Mouse (Mus musculus) forebrain, embryonic 15.5 days (tissue): Measurements from ENCODE around the gene Pclaf. TPM values are rescaled to one million over a fixed set of nuclear protein-coding genes. Genes with fewer than 3 reads are reported as not detected.

Source experiments
- ATAC-seq: fragments of 200-750 bp; cut with Nextera tagmentation; replicated peaks from 2 replicates; pipeline ENCODE4 v1.8.0; 2017; ENCODE audit warnings: mild to moderate bottlenecking, moderate TSS enrichment, moderate library complexity
- H3K27ac ChIP-seq: fragments of 300-500 bp; sonication (generic); replicated peaks from 2 replicates; pipeline ENCODE4 v1.5.1; 2015; ENCODE audit warnings: mild to moderate bottlenecking, inconsistent platforms
- H3K27me3 ChIP-seq: fragments of 300-500 bp; sonication (generic); 2 replicates; pipeline ENCODE4 v1.6.1; 2015; ENCODE audit warnings: inconsistent platforms
- H3K36me3 ChIP-seq: fragments of 300-500 bp; sonication (generic); 2 replicates; pipeline ENCODE4 v1.6.1; 2015; ENCODE audit warnings: mild to moderate bottlenecking, inconsistent platforms
- H3K4me1 ChIP-seq: fragments of 300-500 bp; sonication (generic); 2 replicates; pipeline ENCODE4 v1.6.1; 2015; ENCODE audit warnings: inconsistent platforms
- H3K4me2 ChIP-seq: fragments of 300-500 bp; sonication (generic); replicated peaks from 2 replicates; pipeline ENCODE4 v1.6.1; 2015; ENCODE audit warnings: mild to moderate bottlenecking, inconsistent platforms
- H3K4me3 ChIP-seq: fragments of 300-500 bp; sonication (generic); 2 replicates; pipeline ENCODE4 v1.5.1; 2015; ENCODE audit warnings: mild to moderate bottlenecking, inconsistent platforms
- H3K9ac ChIP-seq: fragments of 300-500 bp; sonication (generic); replicated peaks from 2 replicates; pipeline ENCODE4 v1.6.1; 2015; ENCODE audit warnings: mild to moderate bottlenecking, inconsistent platforms
- H3K9me3 ChIP-seq: fragments of 300-500 bp; sonication (generic); 2 replicates; pipeline ENCODE4 v1.6.1; 2016; ENCODE audit warnings: inconsistent platforms
- WGBS: fragments of 180-500 bp; shearing (Covaris S2); methylation state at CpG from one replicate; pipeline ENCODE4 v1.1.7; 2015; ENCODE audit warnings: mixed read lengths; 5-methylcytosine and 5-hydroxymethylcytosine counted together
- polyA plus RNA-seq: library from polyadenylated mRNA; unstranded; fragments of >200 nt; fragmentation: Nextera tagmentation; extraction: Ambion mirVana; gene quantifications from 2 replicates; pipeline ENCODE4 v1.2.1, GENCODE M21; 2015

The Pclaf gene
- polyA plus RNA-seq, 1 experiment from 2014 or later: 81.0 TPM

DNA sequence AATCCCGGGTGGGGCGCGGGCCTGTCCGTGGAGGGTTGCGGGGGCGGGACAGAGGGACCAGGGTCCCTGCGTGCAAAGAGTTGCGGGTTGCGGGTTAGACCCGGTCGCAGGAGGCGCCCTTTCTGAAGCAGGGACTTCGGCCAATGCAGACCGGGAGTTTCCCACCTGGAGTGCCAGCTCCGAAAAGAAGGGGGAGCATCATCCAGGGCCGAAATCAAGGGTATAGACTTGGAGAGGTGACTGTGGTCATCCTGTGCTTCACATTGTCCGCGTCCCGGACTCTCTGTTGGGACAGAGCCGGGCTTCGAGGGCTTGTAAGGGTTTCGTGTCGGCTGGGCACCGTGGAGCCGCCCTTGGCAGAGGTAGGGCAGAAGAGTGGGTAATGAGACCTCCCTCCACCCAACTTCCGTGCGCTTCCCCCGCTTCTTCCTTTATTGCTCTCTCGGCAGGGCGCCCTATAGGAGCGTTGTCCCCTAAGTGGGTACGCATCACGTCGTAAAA lies 19.3 kb downstream of the Pclaf start:
- peak overlapping the region; percentile 60 for H3K4me3 ChIP-seq
- no peaks in the 10 kb centered on the region for H3K9me3 ChIP-seq
- no peaks in the 10 kb centered on the region for H3K27me3 ChIP-seq
- under 1% methylated on average over 34 of the region's 34 CpGs for WGBS
- peaks cover 19% of the 10 kb centered on the region for H3K4me1 ChIP-seq
- peak overlapping the region; percentile 86 for H3K27ac ChIP-seq
- no peaks in the 10 kb centered on the region; the same call in 1 of the 2 replicates for H3K36me3 ChIP-seq
- H3K9ac ChIP-seq: peak overlapping the region; percentile 53
- H3K4me2 ChIP-seq: peak overlapping the region; percentile 78
- ATAC-seq: peak; percentile 11

DNA sequence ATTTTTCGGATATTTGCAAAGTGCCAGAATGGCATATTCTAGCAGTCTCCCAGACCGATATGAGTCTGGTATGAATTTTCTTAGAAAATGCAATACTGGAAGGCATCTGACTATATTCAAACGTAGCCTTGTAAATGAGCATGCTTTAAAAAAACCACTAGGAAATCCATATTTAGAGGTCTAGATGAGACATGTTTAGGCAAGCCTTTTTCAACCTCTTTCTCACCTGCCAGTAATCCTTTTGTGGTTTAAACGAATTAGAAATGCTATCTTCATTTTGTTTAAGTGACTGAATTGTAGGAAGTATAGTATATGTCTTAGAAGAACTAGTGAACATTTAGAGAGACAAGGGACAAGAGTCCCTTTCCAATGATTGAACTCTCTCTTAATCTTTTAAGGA lies 19.8 kb downstream of the Pclaf start:
- H3K27ac ChIP-seq: peak overlapping the region; percentile 86
- no peak for ATAC-seq
- 6% methylated on average over 4 of the region's 4 CpGs for WGBS
- no peaks in the 10 kb centered on the region; the same call in 1 of the 2 replicates for H3K36me3 ChIP-seq
- H3K4me3 ChIP-seq: peak overlapping the region; percentile 60
- peaks cover 19% of the 10 kb centered on the region for H3K4me1 ChIP-seq
- peak overlapping the region; percentile 53 for H3K9ac ChIP-seq
- no peaks in the 10 kb centered on the region for H3K27me3 ChIP-seq
- H3K4me2 ChIP-seq: peak overlapping the region; percentile 78
- H3K9me3 ChIP-seq: no peaks in the 10 kb centered on the region

DNA sequence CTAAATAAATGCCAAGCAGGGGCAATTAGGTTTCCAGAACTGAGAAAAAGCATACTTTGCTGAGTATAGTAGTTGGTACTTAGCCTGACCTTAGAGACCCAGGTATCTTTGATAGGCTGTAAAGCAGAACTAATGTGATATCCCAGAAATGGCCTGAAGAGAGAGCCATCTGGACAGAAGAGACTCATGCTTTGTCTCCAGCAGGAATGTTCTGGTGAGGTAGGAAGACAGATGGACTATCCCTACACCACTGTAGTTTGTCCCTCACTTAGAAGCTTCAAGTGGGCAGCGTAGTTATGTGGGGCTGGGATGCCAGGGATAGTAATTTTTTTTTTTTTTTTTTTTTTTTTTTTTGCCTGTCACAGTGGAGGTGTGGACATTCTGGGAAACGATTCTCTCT lies 23.9 kb downstream of the Pclaf start:
- no peak overlapping the region for H3K4me2 ChIP-seq
- H3K4me3 ChIP-seq: no peak overlapping the region
- H3K27ac ChIP-seq: no peak overlapping the region
- no peaks in the 10 kb centered on the region for H3K36me3 ChIP-seq
- no peaks in the 10 kb centered on the region for H3K27me3 ChIP-seq
- H3K4me1 ChIP-seq: peaks cover 11% of the 10 kb centered on the region
- 71% methylated on average over 2 of the region's 2 CpGs for WGBS
- no peak for ATAC-seq
- H3K9ac ChIP-seq: no peak overlapping the region
- no peaks in the 10 kb centered on the region for H3K9me3 ChIP-seq

DNA sequence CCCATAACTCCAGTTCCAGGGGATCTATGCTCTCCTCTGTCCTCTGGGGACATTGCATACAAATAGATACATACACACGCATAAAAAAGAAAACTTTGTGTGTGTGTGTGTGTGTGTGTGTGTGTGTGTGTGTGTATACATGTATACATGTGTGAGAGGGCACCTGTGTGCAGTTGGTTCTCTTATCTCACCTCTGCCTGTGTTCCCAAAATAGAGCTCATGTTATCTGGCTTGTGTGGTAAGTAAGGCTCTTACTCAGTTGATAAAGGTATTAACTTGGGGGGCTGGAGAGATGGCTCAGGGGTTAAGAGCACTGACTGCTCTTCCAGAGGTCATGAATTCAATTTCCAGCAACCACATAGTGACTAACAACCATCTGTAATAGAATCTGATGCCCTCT lies 27.0 kb downstream of the Pclaf start:
- H3K4me3 ChIP-seq: no peak overlapping the region
- H3K4me2 ChIP-seq: no peak overlapping the region
- H3K36me3 ChIP-seq: no peaks in the 10 kb centered on the region
- ATAC-seq: no peak
- H3K9me3 ChIP-seq: no peaks in the 10 kb centered on the region
- H3K27ac ChIP-seq: no peak overlapping the region
- 94% methylated on average over 1 of the region's 1 CpGs for WGBS
- no peaks in the 10 kb centered on the region for H3K27me3 ChIP-seq
- H3K9ac ChIP-seq: no peak overlapping the region
- H3K4me1 ChIP-seq: no peaks in the 10 kb centered on the region

DNA sequence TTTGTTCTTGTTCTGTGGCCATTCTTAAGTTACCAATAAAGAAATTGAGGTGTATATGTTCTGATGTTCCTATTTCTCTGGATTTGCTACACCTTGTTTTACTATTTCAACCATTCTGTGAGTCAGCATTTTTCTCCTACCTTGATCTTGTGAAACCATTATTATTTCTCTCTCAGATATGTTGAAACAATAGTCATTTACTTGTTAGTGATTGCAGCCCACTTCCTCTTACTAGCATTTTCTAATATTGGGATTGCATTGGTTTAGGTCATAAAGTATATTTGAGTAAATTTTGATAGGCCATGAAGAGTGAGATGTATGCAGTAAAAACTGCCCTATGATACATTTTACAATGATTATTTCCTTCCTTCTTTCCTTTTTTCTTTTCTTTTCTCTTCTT lies 38.4 kb downstream of the Pclaf start:
- no peak for ATAC-seq
- no peak overlapping the region for H3K9ac ChIP-seq
- no peaks in the 10 kb centered on the region for H3K27me3 ChIP-seq
- no peaks in the 10 kb centered on the region for H3K9me3 ChIP-seq
- H3K36me3 ChIP-seq: no peaks in the 10 kb centered on the region
- H3K4me3 ChIP-seq: no peak overlapping the region
- no peak overlapping the region for H3K4me2 ChIP-seq
- H3K27ac ChIP-seq: no peak overlapping the region
- no peaks in the 10 kb centered on the region for H3K4me1 ChIP-seq

DNA sequence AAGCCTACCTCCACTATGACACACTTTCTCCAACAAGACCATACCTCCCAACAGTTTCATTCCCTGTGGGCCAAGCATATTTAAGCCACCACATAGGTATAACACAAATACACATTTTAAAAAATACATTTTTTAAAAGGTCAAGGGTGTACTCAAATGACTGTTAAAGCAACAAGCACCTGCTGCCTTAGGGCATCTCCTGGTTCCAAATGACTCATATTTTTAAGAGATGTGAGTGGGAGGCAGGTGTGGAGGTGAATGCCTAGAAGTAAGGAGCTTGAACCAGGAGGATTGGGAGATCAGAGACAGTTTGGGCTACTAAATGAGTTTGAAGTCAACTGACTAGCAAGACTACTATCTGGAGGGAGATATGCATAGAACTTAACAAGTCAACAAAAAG lies 39.8 kb downstream of the Pclaf start:
- H3K4me1 ChIP-seq: no peaks in the 10 kb centered on the region
- no peak overlapping the region for H3K27ac ChIP-seq
- no peak overlapping the region for H3K9ac ChIP-seq
- no peaks in the 10 kb centered on the region for H3K9me3 ChIP-seq
- ATAC-seq: no peak
- no peaks in the 10 kb centered on the region for H3K36me3 ChIP-seq
- H3K4me2 ChIP-seq: no peak overlapping the region
- no peak overlapping the region for H3K4me3 ChIP-seq
- H3K27me3 ChIP-seq: no peaks in the 10 kb centered on the region

DNA sequence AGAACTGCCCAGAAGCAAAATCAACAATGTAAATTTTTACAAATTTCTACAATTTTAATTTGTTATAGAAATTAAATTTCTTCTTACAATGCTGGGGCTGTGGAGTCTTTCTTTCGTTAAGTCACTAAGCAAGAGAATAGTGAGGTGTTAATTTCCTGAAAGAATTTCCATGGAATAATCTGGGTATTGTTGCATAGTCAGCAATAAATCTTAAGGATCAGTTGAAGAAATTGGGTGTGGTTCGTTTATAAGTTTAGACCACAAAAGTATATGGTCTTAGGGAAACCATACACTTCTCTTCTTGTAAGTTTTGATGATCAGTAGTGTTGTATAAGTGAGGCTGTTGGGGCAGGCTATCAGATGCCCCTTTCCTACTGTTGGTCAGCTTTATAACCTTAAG lies 47.5 kb downstream of the Pclaf start:
- H3K9me3 ChIP-seq: no peaks in the 10 kb centered on the region
- 95% methylated on average over 2 of the region's 2 CpGs for WGBS
- ATAC-seq: no peak
- no peaks in the 10 kb centered on the region for H3K27me3 ChIP-seq
- no peaks in the 10 kb centered on the region; the same call in 1 of the 2 replicates for H3K36me3 ChIP-seq
- no peak overlapping the region for H3K9ac ChIP-seq
- no peak overlapping the region for H3K27ac ChIP-seq
- no peaks in the 10 kb centered on the region for H3K4me1 ChIP-seq
- no peak overlapping the region for H3K4me3 ChIP-seq
- no peak overlapping the region for H3K4me2 ChIP-seq

DNA sequence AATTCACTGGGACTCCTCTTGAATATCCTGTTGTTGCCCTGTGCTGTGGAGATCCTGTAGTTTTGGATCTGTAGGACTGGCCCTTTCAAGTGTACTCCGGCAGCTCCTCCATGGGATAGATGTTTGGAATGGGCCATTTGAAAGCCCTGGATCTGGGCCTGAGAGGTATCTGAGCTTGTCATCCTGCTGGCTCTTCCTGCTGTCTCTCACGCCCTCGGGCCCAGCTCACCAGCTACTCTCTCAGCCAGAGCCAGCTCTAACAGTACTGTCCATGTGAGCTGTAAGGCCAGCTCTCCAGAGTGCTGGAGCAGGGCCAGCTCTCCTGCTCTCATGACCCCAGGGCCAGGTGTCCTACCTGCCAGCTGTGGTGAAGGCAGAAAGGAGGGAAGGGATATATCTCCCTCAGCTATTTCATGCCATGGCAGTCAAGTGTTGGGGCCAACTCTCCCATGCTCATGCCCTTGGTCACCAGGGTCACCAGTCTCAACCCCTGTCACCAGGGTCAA lies 61.1 kb downstream of the Pclaf start:
- Histone ChIP-seq H3K4me3 (no peak overlapping the region), H3K27ac (no peak overlapping the region), H3K9me3 (no peaks in the 10 kb centered on the region), H3K4me1 (no peaks in the 10 kb centered on the region), H3K4me2 (no peak overlapping the region), H3K9ac (no peak overlapping the region), H3K36me3 (no peaks in the 10 kb centered on the region), H3K27me3 (no peaks in the 10 kb centered on the region)
- no peak for ATAC-seq
- 89% methylated on average over 3 of the region's 3 CpGs for WGBS

Other genes with a start within 250 kb of the Pclaf start
- gene Oaz2, start 222.2 kb upstream of the Pclaf start, polyA plus RNA-seq: 328 and 347 TPM in 2 replicates
- gene Zfp609, start 62.7 kb upstream of the Pclaf start, polyA plus RNA-seq: 8.9 and 10.1 TPM in 2 replicates
- 26.6 and 27.4 TPM in 2 replicates for gene Trip4, start 18.6 kb downstream of the Pclaf start, polyA plus RNA-seq
- 22.8 and 23.4 TPM in 2 replicates for gene Csnk1g1, start 18.7 kb downstream of the Pclaf start, polyA plus RNA-seq
- 327 and 355 TPM in 2 replicates for gene Ppib, start 170.0 kb downstream of the Pclaf start, polyA plus RNA-seq
- gene Snx22, start 179.5 kb downstream of the Pclaf start, polyA plus RNA-seq: 5.2 and 6.2 TPM in 2 replicates
- gene Snx1, start 236.3 kb downstream of the Pclaf start, polyA plus RNA-seq: 109 TPM in 2 replicates
- gene Ciao2a, start 236.4 kb downstream of the Pclaf start, polyA plus RNA-seq: 87.5 and 89.0 TPM in 2 replicates